Mouse (Mus musculus) induced T-regulatory cell, adult 2 months (primary cell): ENCODE measurements around the gene Dhx15.
"Not testable (repeated sequence)": the region's sequence is repeated elsewhere in the genome, so short reads cannot be mapped to it uniquely, and the experiment has no call there.

Experiments
- DNase-seq: peaks from one replicate; pipeline ENCODE4 v3.0.0-alpha.2; 2012; ENCODE audit warnings: low read depth

Dhx15 gene

GRCm38 (mm10) chr5:52190371-52191179, at the start of gene Dhx15:
TSS of gene Dhx15 (minus strand) at chr5:52190514.
- peak; percentile 96 for DNase-seq

GRCm38 (mm10) chr5:52238877-52239276, 48.6 kb upstream of the Dhx15 start:
- no peak for DNase-seq

GRCm38 (mm10) chr5:52237956-52238735, 47.8 kb upstream of the Dhx15 start:
- DNase-seq, result no peak

- not testable (repeated sequence) for DNase-seq
Measured at GRCm38 (mm10) chr5:52236585-52236984, 46.3 kb upstream of the Dhx15 start.

DNA sequence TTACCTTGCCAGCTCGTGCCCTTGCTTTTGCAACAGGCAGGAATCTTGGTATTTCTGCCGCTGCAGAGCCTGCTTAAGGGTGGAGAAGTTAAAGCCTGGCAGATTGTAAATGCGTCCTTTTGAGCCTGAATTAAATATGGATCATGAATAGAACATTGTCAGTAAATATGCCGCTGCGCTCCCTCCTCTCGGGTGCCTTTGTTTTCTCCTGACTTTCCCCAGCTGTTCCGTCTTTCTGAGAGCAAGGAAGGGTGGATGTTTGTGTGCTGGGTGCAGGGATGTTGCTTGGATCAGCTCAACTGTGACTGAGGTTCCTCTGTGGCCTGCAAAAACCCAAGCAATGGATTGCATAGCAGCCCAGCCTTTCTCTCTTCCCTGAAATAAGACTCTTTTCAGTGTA, 44.3 kb upstream of the Dhx15 start:
- DNase-seq, result no peak

- DNase-seq, result no peak
Measured at GRCm38 (mm10) chr5:52233891-52234290, 43.6 kb upstream of the Dhx15 start.

GRCm38 (mm10) chr5:52232611-52233010, 42.3 kb upstream of the Dhx15 start:
- DNase-seq, result no peak

DNA sequence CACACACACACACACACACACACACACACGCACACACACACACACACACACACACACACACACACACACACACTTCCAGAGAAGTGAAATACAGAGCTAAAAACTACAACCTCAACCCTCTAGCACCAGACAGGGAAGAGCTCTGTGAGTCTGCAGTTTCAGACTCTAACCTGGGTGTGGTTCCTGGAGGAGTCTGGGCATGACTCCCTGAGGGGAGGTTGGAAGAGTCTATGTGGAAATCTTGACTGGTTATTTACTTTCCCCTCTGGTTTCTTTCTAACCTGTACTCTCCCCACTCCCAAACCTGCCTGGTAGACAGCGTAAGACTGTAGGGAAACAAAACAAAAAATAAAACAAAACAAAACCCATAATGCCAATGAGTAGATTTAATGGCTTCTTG, 41.9 kb upstream of the Dhx15 start:
- DNase-seq, result no peak

GRCm38 (mm10) chr5:52230466-52230865, 40.2 kb upstream of the Dhx15 start:
- DNase-seq, result no peak

GRCm38 (mm10) chr5:52226677-52227076, 36.4 kb upstream of the Dhx15 start:
- DNase-seq, result no peak

DNA sequence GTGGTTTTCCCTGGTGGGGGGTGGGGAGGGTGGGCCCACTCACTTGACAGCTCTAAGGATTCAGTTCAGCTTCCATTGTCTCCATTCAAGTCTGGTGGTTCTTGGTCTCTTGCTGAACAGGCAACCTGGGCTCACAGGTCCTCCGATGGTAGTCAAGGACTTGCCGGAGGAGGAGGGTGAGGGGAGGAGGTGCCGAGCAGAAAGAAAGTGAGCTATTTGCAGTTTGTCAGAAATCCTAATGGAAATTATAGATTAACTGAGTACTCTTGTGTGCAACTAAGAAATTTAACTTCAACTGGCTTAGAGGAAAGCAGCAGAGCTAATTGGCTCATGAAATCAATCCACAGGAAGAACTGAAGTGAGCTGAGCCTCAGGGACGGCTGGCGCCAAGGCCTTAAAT, 31.3 kb upstream of the Dhx15 start:
- DNase-seq, result no peak

- no peak for DNase-seq
Measured at GRCm38 (mm10) chr5:52220013-52220804, 29.9 kb upstream of the Dhx15 start.

GRCm38 (mm10) chr5:52218238-52218637, 27.9 kb upstream of the Dhx15 start:
- DNase-seq, result no peak

DNA sequence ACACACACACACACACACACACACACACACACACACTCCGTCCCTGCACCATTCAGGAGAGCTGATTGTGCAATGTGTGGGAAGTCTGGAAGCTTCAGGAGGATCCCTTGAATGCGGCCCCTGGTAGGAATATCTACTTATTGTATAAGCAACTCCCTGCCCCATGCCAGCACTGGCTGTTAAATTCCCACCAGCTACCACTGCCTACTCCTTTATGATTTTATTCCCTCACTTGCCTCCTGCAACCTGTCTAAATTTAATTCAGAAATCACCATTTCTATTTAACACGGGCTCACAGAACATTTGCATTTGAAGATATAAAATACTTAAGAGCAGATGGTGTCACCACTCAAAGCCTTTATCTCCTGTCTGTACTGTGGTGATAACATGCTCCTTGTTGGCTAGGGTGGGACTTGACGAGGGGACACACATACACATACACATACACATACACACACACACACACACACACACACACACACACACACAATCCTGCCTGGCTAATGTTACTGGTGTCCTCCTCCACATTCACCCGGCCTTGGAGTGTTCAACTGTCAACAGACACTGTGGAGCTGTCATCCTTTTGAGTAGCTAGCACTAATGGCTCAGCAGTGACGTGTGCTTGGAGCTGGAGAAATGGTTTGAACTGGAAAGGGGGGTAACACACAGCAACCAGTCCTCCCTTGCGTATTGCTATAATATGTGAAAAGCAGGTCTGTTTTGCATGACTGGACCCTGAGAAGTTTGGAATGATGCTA, 23.0 kb upstream of the Dhx15 start:
- no peak for DNase-seq

DNA sequence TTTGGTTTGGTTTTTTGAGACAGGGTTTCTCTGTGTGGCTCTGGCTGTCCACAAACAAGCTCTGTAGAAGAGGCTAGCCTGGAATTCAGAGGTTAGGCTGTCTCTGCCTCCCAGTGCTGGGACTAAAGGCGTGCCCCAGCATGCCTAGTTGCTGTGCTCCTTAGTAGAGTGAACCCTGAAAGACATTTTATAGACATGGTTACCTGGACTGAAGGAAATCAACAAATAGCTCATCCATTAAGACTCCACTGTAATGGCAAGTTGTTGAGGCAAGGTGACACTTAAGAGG, 810 bp upstream of the Dhx15 start:
- no peak for DNase-seq

- peak; percentile 89 for DNase-seq
Measured at GRCm38 (mm10) chr5:52189664-52190365, 499 bp downstream of the Dhx15 start.

GRCm38 (mm10) chr5:52188206-52188605, 2.1 kb downstream of the Dhx15 start:
- DNase-seq, result no peak

- DNase-seq, result no peak
Measured at GRCm38 (mm10) chr5:52177326-52177725, 13.0 kb downstream of the Dhx15 start.

GRCm38 (mm10) chr5:52168468-52168867, 21.8 kb downstream of the Dhx15 start:
- no peak for DNase-seq

- DNase-seq, result peak; percentile 74
Measured at GRCm38 (mm10) chr5:52149138-52149537, 41.2 kb downstream of the Dhx15 start.

DNA sequence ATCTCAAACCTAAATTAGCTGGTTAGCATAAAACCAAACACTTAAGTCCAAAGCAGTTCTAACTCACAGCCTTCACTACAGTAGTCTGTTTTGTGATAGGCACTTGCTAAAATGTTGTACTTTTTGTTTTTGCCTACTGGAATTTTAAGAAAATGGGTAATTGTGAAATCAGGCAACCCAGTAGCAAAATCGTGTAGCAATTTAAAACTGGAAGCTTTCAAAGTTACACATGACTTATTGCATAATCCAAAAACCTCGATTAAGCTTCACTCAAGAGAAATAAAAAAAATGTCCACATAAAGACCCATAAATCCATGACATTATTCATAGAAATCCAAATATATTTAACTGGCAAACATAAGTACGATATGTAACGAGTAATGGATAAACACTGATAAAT, 43.2 kb downstream of the Dhx15 start:
- DNase-seq, result no peak
